Mouse (Mus musculus) right cerebral cortex, postnatal 4 days (tissue): Measurements from ENCODE around the gene Rin1.
"Not testable (repeated sequence)": the region's sequence is repeated elsewhere in the genome, so short reads cannot be mapped to it uniquely, and the experiment has no call there.

Experiments
- DNase-seq: peaks from one replicate; pipeline ENCODE4 v3.0.0-alpha.2; 2022

Gene Rin1

GRCm38 (mm10) chr19:5050047-5050905 lies at the start of gene Rin1:
TSS of gene Rin1 (plus strand) at chr19:5050481.
- peak; percentile 42 for DNase-seq

- DNase-seq = peak; percentile 84
These were observed 48.4 kb upstream of the Rin1 start for GRCm38 (mm10) chr19:5001666-5002406.

GRCm38 (mm10) chr19:5003644-5004043 lies 46.6 kb upstream of the Rin1 start:
- DNase-seq = not testable (repeated sequence)

GRCm38 (mm10) chr19:5004925-5005324 lies 45.4 kb upstream of the Rin1 start:
- DNase-seq = no peak

GRCm38 (mm10) chr19:5013138-5013537 lies 37.1 kb upstream of the Rin1 start:
- no peak for DNase-seq

- no peak for DNase-seq
These were observed 35.3 kb upstream of the Rin1 start for GRCm38 (mm10) chr19:5014961-5015398.

GRCm38 (mm10) chr19:5016221-5016742 lies 34.0 kb upstream of the Rin1 start:
- no peak for DNase-seq

GRCm38 (mm10) chr19:5016782-5017181 lies 33.5 kb upstream of the Rin1 start:
- peak; percentile 71 for DNase-seq

- DNase-seq = no peak
These were observed 32.7 kb upstream of the Rin1 start for GRCm38 (mm10) chr19:5017611-5018010.

GRCm38 (mm10) chr19:5018191-5018590 lies 32.1 kb upstream of the Rin1 start:
- no peak for DNase-seq

GRCm38 (mm10) chr19:5021416-5021815 lies 28.9 kb upstream of the Rin1 start:
- no peak for DNase-seq

- peak; percentile 84 for DNase-seq
These were observed 26.4 kb upstream of the Rin1 start, which contains the start of gene Slc29a2 for GRCm38 (mm10) chr19:5023621-5024479. TSS of gene Slc29a2 (plus strand) at chr19:5023860.

- DNase-seq = no peak
These were observed 24.2 kb upstream of the Rin1 start for GRCm38 (mm10) chr19:5026111-5026510.

GRCm38 (mm10) chr19:5032686-5033085 lies 17.6 kb upstream of the Rin1 start:
- no peak for DNase-seq

GRCm38 (mm10) chr19:5036577-5036976 lies 13.7 kb upstream of the Rin1 start:
- DNase-seq = no peak

GRCm38 (mm10) chr19:5037678-5038571 lies 12.4 kb upstream of the Rin1 start:
- peak; percentile 82 for DNase-seq

- peak; percentile 90 for DNase-seq
These were observed 11.5 kb upstream of the Rin1 start, which contains the start of the genes B4gat1 and AC124502.3 for GRCm38 (mm10) chr19:5038709-5039156. TSS of gene B4gat1 (plus strand) at chr19:5038826. TSS of gene AC124502.3 (plus strand) at chr19:5038891.

GRCm38 (mm10) chr19:5039301-5040114 lies 10.8 kb upstream of the Rin1 start:
- DNase-seq = peak; percentile 34

- peak; percentile 88 for DNase-seq
These were observed 9.3 kb upstream of the Rin1 start, which contains the start of gene Brms1 for GRCm38 (mm10) chr19:5040862-5041523. TSS of gene Brms1 (plus strand) at chr19:5041354.

- DNase-seq = no peak
These were observed 8.7 kb upstream of the Rin1 start for GRCm38 (mm10) chr19:5041588-5041987.
